Mouse (Mus musculus) spleen, adult 2 months (tissue): ENCODE measurements around the gene Bcl7c.

Experiments used
- CTCF ChIP-seq: fragments of 200-500 bp; IDR thresholded peaks from 2 replicates; pipeline ENCODE4 v1.5.1; 2011; ENCODE audit warnings: mild to moderate bottlenecking, inconsistent platforms; ENCODE audit not compliant: insufficient read depth, insufficient read length, insufficient replicate concordance; ENCODE audit errors: extremely low read depth
- POLR2A ChIP-seq: fragments of 200-500 bp; IDR thresholded peaks from 2 replicates; pipeline ENCODE4 v1.6.1; 2011; ENCODE audit warnings: low read depth, low read length, inconsistent platforms

GRCm38 (mm10) chr7:127674977-127675376, 33.8 kb downstream of the Bcl7c start:
- TF ChIP-seq POLR2A = no peak
- TF ChIP-seq CTCF = peak; percentile 89; the same call in 1 of the 2 replicates
